Mouse (Mus musculus) brain, embryonic 14.5 days (tissue): ENCODE measurements around the gene Elf4.

Experiments
- CTCF ChIP-seq: fragments of 200-500 bp; IDR thresholded peaks from 2 replicates; pipeline ENCODE4 v1.5.1; 2012; ENCODE audit warnings: inconsistent platforms, mild to moderate bottlenecking, moderate library complexity, borderline replicate concordance; ENCODE audit not compliant: insufficient read depth, insufficient read length; ENCODE audit errors: extremely low read depth
- POLR2A ChIP-seq: fragments of 200-500 bp; IDR thresholded peaks from 2 replicates; pipeline ENCODE4 v1.6.1; 2012; ENCODE audit warnings: mild to moderate bottlenecking, inconsistent platforms, borderline replicate concordance; ENCODE audit not compliant: poor library complexity, insufficient read depth, insufficient read length, severe bottlenecking; ENCODE audit errors: extremely low read depth

DNA sequence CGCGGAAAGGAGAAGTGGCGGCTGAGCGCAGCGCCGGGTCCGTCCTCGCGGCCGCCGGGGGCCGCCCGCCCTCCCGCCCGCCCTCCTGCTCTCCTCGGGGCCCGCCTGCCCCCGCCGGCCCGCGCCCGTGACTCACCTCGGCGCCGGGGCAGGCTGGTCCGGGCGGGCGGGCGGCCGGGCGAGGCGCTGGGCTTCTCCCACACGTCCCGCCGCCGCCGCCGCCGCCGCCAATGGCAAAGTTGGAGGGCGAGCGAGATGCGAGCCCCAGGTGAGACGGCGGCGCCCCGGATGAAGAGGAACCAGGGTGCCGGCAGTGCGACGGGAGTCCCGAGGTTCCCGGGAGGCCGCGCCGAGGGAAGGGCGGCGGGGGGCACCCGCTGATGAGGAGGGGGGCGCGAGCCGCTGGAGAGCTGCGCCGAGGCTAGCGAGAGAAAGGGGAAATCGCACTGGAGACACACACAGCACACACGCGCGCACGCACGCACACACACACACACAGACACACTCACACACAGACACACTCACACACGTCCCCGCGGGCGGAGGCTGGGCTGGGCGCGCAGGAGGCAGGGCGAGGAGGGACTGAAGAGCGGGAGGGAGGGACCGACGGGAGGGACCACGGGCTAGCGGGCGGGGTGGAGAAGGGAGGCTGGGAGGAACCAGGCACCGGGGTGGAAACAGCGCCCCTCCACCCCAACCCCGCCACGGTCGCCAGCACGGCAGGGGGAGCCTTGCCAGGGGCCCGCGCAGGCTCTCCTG lies 9.0 kb downstream of the Elf4 start:
- no peak for TF ChIP-seq POLR2A
- TF ChIP-seq CTCF = no peak
